Mouse (Mus musculus): Measurements from ENCODE around the gene Nop9.

GRCm38 (mm10) chr14:55777806-55778205 is 32.3 kb downstream of the Nop9 start:
- TF ChIP-seq HCFC1 (IDR thresholded peaks at IDR 0.05; ENCODE audit: borderline replicate concordance, insufficient read depth, low read length) (no peak), MAFK (IDR thresholded peaks at IDR 0.05; ENCODE audit: insufficient read depth, low read depth, low read length) (no peak), ZNF384 (IDR thresholded peaks at IDR 0.05; ENCODE audit: low read depth, low read length) (no peak)
